Mouse (Mus musculus) ovary, postnatal 10 days (tissue): Measurements from ENCODE around the gene Pik3r2.

ENCODE experiments used
- DNase-seq: peaks from one replicate; pipeline ENCODE4 v3.0.0; 2022; ENCODE audit warnings: low spot score

Gene Pik3r2

DNA sequence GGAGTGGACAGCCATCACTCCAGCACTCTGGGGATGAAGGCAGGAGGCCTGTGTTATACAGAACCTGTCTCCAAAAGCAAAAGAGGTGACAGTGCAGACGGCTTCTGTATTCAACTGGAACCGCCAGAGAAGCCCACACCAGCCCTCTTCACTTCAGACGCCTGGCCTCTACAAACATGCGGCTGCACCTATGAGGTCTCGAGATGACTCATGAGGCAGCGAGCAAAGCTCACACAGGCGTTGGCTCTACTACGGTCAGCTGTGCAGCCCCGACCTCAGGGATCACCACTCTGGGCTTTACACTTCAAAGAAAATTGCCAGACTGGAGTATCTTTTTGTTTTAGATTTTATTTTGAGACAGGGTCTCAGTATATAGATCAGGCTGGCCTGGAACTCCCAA, 3.6 kb downstream of the Pik3r2 start:
- no peak for DNase-seq

GRCm38 (mm10) chr8:70772075-70772474, 4.4 kb downstream of the Pik3r2 start:
- no peak for DNase-seq

DNA sequence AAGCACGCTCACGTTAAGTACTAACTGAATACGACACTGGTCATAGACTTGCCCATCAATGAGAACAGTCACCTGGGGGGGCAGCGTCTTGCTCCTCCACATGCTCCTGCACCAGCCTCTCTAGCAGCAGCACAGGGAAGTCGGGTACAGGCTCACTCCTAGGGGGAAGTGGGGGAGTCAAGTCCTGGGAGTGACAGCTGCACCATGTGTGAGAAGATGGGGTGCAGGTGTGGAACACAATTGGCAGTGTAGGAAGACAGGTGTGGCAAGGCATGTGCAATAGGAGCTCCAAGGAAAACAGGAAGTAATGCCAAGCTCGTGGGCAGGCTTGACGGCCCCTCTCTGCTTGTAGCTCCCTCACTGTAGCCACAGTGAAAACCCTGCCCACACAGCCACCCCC, 5.3 kb downstream of the Pik3r2 start:
- DNase-seq: no peak

GRCm38 (mm10) chr8:70770748-70771147, 5.8 kb downstream of the Pik3r2 start:
- DNase-seq: no peak

DNA sequence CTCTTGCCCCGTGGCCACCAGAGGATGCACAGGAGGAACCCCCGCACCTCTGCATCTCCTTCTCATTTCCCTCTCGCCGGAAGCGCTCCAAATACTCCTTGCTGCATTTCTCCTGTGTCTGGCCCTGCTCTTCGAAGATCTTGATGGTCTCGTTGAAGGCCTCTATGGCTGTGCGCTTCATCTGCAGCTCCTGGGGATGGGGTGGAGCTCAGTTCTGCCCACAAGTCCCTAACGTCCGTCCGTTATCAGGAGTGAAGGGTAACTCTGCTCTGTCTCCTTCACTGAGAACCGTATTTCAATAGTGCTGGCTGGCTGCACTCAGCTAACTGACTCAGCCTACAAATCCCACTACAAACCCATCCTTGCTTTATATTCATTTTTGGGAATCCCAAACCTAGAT, 6.7 kb downstream of the Pik3r2 start:
- DNase-seq: no peak

- peak; percentile 87 for DNase-seq
Measured at GRCm38 (mm10) chr8:70769359-70769758, 7.2 kb downstream of the Pik3r2 start.

GRCm38 (mm10) chr8:70768956-70769355, 7.6 kb downstream of the Pik3r2 start:
- no peak for DNase-seq

DNA sequence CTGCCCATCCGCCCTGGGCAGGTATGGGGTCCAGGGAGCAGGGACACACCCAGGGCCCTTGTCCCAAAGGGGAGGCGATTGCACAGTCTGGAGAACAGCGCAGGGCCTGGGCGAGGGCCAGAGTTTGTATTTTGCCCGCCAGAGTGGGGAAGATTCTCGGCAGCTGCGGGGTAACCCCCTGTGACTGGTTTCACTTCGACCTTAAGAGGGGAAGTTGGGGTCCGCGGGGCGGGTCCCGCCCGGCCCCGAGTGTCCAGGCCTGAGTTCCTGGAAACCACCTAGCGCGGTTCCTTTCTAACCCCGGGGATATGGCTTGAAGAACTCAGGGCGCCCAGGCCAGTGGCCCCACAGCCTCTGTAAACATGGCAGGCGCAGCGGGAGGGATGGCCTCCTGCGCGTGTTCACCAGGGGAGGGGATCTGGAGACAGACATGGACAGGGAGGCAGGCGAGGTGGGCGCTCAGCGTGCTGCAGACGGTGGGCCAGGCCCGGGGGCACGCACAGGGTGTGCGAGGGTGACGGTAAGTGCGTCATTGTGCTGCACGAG, 8.2 kb downstream of the Pik3r2 start:
- no peak for DNase-seq

DNA sequence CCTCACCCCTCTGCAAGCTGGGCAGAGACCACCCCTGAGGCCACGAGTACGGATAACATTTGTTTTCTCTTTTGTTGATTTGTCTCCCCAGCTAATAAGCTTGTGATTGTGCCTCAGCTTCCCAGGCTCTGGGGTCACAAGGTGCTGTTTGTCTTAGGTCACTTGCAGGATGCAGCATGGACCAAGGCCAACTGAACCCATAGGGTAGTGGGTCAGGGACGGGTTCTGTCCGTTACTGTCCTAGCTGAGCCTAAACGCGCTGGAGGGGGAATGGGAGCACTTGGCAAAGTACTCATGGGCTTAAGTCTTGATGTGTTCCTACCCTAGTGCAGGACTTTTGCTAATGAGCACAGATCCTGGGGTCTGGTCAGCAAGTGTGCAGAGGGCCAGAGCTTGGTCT, 9.0 kb downstream of the Pik3r2 start:
- DNase-seq: no peak

- no peak for DNase-seq
Measured at GRCm38 (mm10) chr8:70766571-70767440, 9.7 kb downstream of the Pik3r2 start.

GRCm38 (mm10) chr8:70765838-70766570, 10.5 kb downstream of the Pik3r2 start:
- no peak for DNase-seq

- no peak for DNase-seq
Measured at GRCm38 (mm10) chr8:70765329-70765728, 11.2 kb downstream of the Pik3r2 start.

DNA sequence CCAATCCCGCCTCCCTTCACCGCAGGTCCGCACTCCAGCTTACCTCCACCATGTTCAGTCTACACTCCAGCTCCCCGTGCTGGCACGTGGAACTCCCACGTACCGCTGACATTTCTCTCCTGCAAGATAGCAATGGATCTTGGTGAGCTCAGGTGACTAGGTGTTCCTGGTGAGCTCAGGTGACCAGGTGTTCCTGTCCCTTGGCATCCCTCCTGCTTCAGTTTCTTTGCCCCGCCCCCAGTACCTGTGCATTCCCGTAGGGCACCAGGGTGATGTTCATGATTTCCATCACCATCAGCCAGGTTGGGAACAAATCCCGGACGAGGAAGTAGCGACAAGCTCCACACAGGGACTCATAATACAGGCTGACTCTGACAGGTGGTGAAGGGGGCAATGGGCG, 11.8 kb downstream of the Pik3r2 start:
- DNase-seq: no peak

GRCm38 (mm10) chr8:70764026-70764425, 12.5 kb downstream of the Pik3r2 start:
- DNase-seq: no peak

GRCm38 (mm10) chr8:70763354-70763753, 13.2 kb downstream of the Pik3r2 start:
- DNase-seq: no peak

GRCm38 (mm10) chr8:70762118-70762517, 14.4 kb downstream of the Pik3r2 start:
- DNase-seq: no peak

- peak; percentile 62 for DNase-seq
Measured at GRCm38 (mm10) chr8:70760775-70761406, 15.6 kb downstream of the Pik3r2 start, which contains the start of gene Mpv17l2. Gene Mpv17l2 (minus strand): TSS chr8:70760946.

GRCm38 (mm10) chr8:70760350-70760749, 16.2 kb downstream of the Pik3r2 start:
- DNase-seq: no peak

DNA sequence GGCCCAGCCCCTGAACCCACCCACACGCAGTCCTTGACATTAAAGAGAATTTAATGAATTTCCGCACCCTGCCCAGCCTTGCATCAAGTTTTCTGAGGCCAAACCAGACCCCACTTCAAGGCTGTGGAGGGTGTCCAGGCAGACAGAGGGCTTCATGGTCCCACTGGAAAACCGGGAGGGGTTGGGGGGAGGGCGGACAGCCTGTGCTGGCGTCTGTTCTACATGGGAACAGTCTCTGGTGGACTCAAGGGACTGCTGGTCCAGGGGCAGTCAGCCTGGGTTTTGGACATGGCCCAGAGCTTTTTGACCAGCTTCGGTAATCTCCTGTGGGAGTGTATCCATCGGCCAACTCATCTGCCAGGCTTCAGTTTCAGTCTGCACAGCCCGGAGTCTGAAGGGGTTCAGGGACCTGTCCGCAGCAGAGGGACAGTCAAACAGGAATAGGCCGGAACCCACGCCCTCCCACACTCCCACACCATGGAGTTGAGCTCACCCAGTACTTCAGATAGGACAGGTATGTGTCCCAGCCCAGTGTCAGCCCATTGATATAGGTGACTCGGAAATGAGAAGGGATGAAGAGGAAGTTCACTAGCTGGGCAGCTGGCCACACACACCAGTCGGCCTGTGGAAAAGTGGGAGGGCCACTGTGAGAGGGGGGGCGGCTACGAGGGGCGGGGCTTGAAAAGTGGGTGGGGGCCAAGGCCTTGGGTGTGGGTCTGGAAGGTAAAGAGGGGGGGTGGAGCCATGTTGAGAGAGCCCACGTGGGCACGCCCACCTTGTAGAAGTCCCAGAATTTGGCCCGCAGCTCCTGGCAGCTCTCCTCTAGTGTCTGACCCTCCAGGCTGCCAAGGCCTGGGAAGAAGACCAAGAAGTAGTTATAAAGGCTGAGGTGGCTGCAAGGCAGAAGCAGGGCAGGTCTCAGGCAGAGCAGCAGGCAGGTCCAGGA, 17.6 kb downstream of the Pik3r2 start:
- no peak for DNase-seq

GRCm38 (mm10) chr8:70758308-70758615, 18.3 kb downstream of the Pik3r2 start:
- no peak for DNase-seq

GRCm38 (mm10) chr8:70757523-70758307, 18.8 kb downstream of the Pik3r2 start:
- DNase-seq: no peak
